7 mouse cellular contexts compared by ENCODE assay signal in genomic region chr12:105981121-105981973, GRCm38 (mm10). TPM values are rescaled to one million over a fixed set of nuclear protein-coding genes. Genes with fewer than 3 reads are reported as not detected.
DNase-seq lines count a peak whose midpoint lies in the region; ATAC-seq and TF ChIP-seq lines count a peak whose summit lies in the region.

No protein-coding gene starts in this region.

- peaks cover 0 to 6% of the 10 kb centered on the region in 2 experiments; a peak in 1 of 4 replicates for H3K4me1 ChIP-seq in CH12.LX (ENCODE audit: control insufficient read depth in 1 of 2, insufficient read depth in 2 of 2)
- no peaks in the 10 kb centered on the region for H3K4me1 ChIP-seq in embryonic facial prominence, embryonic 12.5 days
- no peaks in the 10 kb centered on the region for H3K4me1 ChIP-seq in lung, embryonic 16.5 days (replicated peaks; ENCODE audit: control insufficient read depth, insufficient read depth, low read length)

- in situ Hi-C loops in CH12.LX (cut with MboI; ENCODE audit: low pct_ligation_motif_present, low pct_unique_long_range_greater_than_20kb, low sequenced_read_pairs), result no loop called here

- peak; percentile 48; the same call in 1 of the 2 replicates for TF ChIP-seq POLR2A in CH12.LX (IDR thresholded peaks at IDR 0.05; ENCODE audit: low read depth, low read length)

- H3K36me3 ChIP-seq in CH12.LX (replicated peaks in 1 of 2; ENCODE audit: control insufficient read depth in 1 of 2, insufficient read depth in 1 of 2, low read length in 1 of 2), result no peaks in the 10 kb centered on the region
- H3K36me3 ChIP-seq in embryonic facial prominence, embryonic 12.5 days, result no peaks in the 10 kb centered on the region
- H3K36me3 ChIP-seq in lung, embryonic 16.5 days (ENCODE audit: control insufficient read depth, insufficient read depth, low read length), result no peaks in the 10 kb centered on the region

- H3K79me2 ChIP-seq in CH12.LX (replicated peaks; ENCODE audit: control insufficient read depth, extremely low read depth, insufficient read depth, poor library complexity, severe bottlenecking), result no peaks in the 10 kb centered on the region

- TF ChIP-seq CTCF in CH12.LX (conservative IDR thresholded peaks at IDR 0.05 in 1 of 2, IDR thresholded peaks at IDR 0.05 in 1 of 2; ENCODE audit: low read depth in 2 of 2, low read length in 2 of 2), result no peak

- H3K27ac ChIP-seq in CH12.LX (ENCODE audit: insufficient read depth, low read depth), result no peak overlapping the region
- no peak overlapping the region for H3K27ac ChIP-seq in embryonic facial prominence, embryonic 12.5 days
- no peak overlapping the region for H3K27ac ChIP-seq in lung, embryonic 16.5 days (ENCODE audit: low read length)

- WGBS in embryonic facial prominence, embryonic 12.5 days, result 31% methylated on average over 11 of the region's 16 CpGs
- WGBS in lung, embryonic 16.5 days, result 20% methylated on average over 10 of the region's 16 CpGs

- TF ChIP-seq RAD21 in CH12.LX (IDR thresholded peaks at IDR 0.05; ENCODE audit: low read depth, low read length), result no peak

- dilution Hi-C loops in CH12.LX (cut with MboI; ENCODE audit: extremely low pct_ligation_motif_present, extremely low pct_unique_long_range_greater_than_20kb, low sequenced_read_pairs), result no loop called here

- peak overlapping the region; percentile 61; the same call in 1 of the 2 replicates for H3K9ac ChIP-seq in CH12.LX (ENCODE audit: insufficient read depth, low read depth)
- H3K9ac ChIP-seq in embryonic facial prominence, embryonic 12.5 days, result no peak overlapping the region
- H3K9ac ChIP-seq in lung, embryonic 16.5 days (ENCODE audit: low read length), result no peak overlapping the region

- peaks cover 9% of the 10 kb centered on the region for H3K9me3 ChIP-seq in CH12.LX (replicated peaks; ENCODE audit: low read length)
- no peaks in the 10 kb centered on the region for H3K9me3 ChIP-seq in embryonic facial prominence, embryonic 12.5 days
- peaks cover 3% of the 10 kb centered on the region; the same call in 1 of the 2 replicates for H3K9me3 ChIP-seq in lung, embryonic 16.5 days (ENCODE audit: control insufficient read depth, low read length)

- no peak overlapping the region for H3K4me3 ChIP-seq in CH12.LX (replicated peaks in 1 of 3; ENCODE audit: low read depth in 2 of 3, low read length in 2 of 3, poor library complexity in 1 of 3)
- no peak overlapping the region for H3K4me3 ChIP-seq in embryonic facial prominence, embryonic 12.5 days
- peak overlapping the region; percentile 14; the same call in 1 of the 2 replicates for H3K4me3 ChIP-seq in lung, embryonic 16.5 days (ENCODE audit: low read length)

- H3K27me3 ChIP-seq in CH12.LX (replicated peaks), result no peaks in the 10 kb centered on the region
- H3K27me3 ChIP-seq in embryonic facial prominence, embryonic 12.5 days, result no peaks in the 10 kb centered on the region
- H3K27me3 ChIP-seq in lung, embryonic 16.5 days (ENCODE audit: control insufficient read depth, insufficient read depth, low read depth, low read length), result no peaks in the 10 kb centered on the region

- no peak for ATAC-seq in embryonic facial prominence, embryonic 12.5 days (ENCODE audit: insufficient number of reproducible peaks, insufficient read depth, low FRiP score, low TSS enrichment)
- ATAC-seq in lung, embryonic 16.5 days (ENCODE audit: low read depth), result peak; percentile 56

- peak; percentile 9 for DNase-seq in 3T3-L1 (ENCODE audit: low read depth, low spot score)
- peak; percentile 50 for DNase-seq in CH12.LX (ENCODE audit: extremely low read depth)
- DNase-seq in kidney, adult 18-20 months, result peak; percentile 17
- DNase-seq in layer of hippocampus, adult 18-20 months (ENCODE audit: low spot score in 2 of 2), result no peak
- no peak for DNase-seq in right cerebral cortex, adult 18-20 months

- peak overlapping the region; percentile 91 for H3K4me2 ChIP-seq in CH12.LX (ENCODE audit: insufficient read depth, low read depth, poor library complexity, severe bottlenecking)
- H3K4me2 ChIP-seq in embryonic facial prominence, embryonic 12.5 days (replicated peaks), result 0 out of 2 replicates have a peak overlapping the region, but pooled peaks have one; percentile 0
- H3K4me2 ChIP-seq in lung, embryonic 16.5 days (ENCODE audit: low read depth, low read length), result peak overlapping the region; percentile 22

- no peak for TF ChIP-seq EP300 in CH12.LX (IDR thresholded peaks at IDR 0.05; ENCODE audit: low read length)

TF ChIP-seq in CH12.LX, 34 proteins besides CTCF, POLR2A, EP300 and RAD21:
- TF ChIP-seq USF2 (conservative IDR thresholded peaks at IDR 0.05; ENCODE audit: low read depth, low read length) (peak; percentile 9; the same call in 1 of the 2 replicates), ZKSCAN1 (IDR thresholded peaks at IDR 0.05; ENCODE audit: borderline replicate concordance, low read depth, low read length) (no peak), CHD2 (IDR thresholded peaks at IDR 0.05; ENCODE audit: low read length) (no peak), MXI1 (IDR thresholded peaks at IDR 0.05; ENCODE audit: low read depth, low read length) (no peak), USF1 (IDR thresholded peaks at IDR 0.05; ENCODE audit: low read depth, low read length) (peak; percentile 41)

RNA-seq across cellular contexts. Expression of gene Vrk1, which starts 28.7 kb away (rescaled TPM):
- total RNA-seq in CH12.LX (2012; rRNA removed) (51.2 and 55.2 TPM in 2 replicates), CH12.LX (2014; rRNA removed) (124 and 138 TPM in 2 replicates)
- 69.1 and 70.4 TPM in 2 replicates for polyA plus RNA-seq in CH12.LX (2012; ENCODE audit: insufficient read length, low read depth)
- 76.1 and 79.3 TPM in 2 replicates for polyA plus RNA-seq in embryonic facial prominence, embryonic 12.5 days (2016; fragmentation: Nextera tagmentation; extraction: Ambion mirVana)
- 67.7 and 71.6 TPM in 2 replicates for polyA plus RNA-seq in lung, embryonic 16.5 days (2015; fragmentation: Nextera tagmentation; extraction: Ambion mirVana)
- 10 to 100 TPM; 15.5 to 17.6 TPM for total RNA-seq in layer of hippocampus, adult 18-20 months (2021)

Comparison
In these comparisons a context has a peak if more than half of its experiments do, and no peak if none do; other contexts are left out.
1. DNase-seq: peak in 3T3-L1 (single experiment), CH12.LX (single experiment) and kidney, adult 18-20 months (single experiment); none in layer of hippocampus, adult 18-20 months (0 of 2) and right cerebral cortex, adult 18-20 months (single experiment).
2. H3K4me2 ChIP-seq: peak in every context shown above with its lines; median percentile 91 in CH12.LX; 22 in lung, embryonic 16.5 days; 0 in embryonic facial prominence, embryonic 12.5 days.